Mouse (Mus musculus) MEL (cell line): ENCODE results near the gene Pabpc4l. TPM values are rescaled to one million over a fixed set of nuclear protein-coding genes. Genes with fewer than 3 reads are reported as not detected.
"Not testable (repeated sequence)": the region's sequence is repeated elsewhere in the genome, so short reads cannot be mapped to it uniquely, and the experiment has no call there.

Source experiments
- DNase-seq: peaks from one replicate; pipeline ENCODE4 v3.0.0; 2011; ENCODE audit warnings: low read depth, low spot score
- H3K27ac ChIP-seq: 2 replicates; pipeline ENCODE4 v1.5.1; 2012; ENCODE audit warnings: low read depth, mild to moderate bottlenecking, control low read depth, low read length, moderate library complexity; ENCODE audit not compliant: control insufficient read depth
- H3K27me3 ChIP-seq, 2 experiments: fragments of 150-350 bp in 1 of 2; sonication (generic) in 1 of 2; 2 replicates each; pipeline ENCODE4 v1.6.1; 2012; ENCODE audit warnings: low read length in 2 of 2, mild to moderate bottlenecking in 2 of 2, improper control_type of control experiment in 1 of 2, moderate library complexity in 1 of 2; ENCODE audit not compliant: insufficient read depth in 2 of 2, control insufficient read depth in 1 of 2
- H3K36me3 ChIP-seq, 2 experiments: 2 replicates each; pipeline ENCODE4 v1.6.1; 2012 to 2014; ENCODE audit warnings: low read length in 2 of 2, improper control_type of control experiment in 1 of 2, inconsistent platforms in 1 of 2, mild to moderate bottlenecking in 1 of 2; ENCODE audit not compliant: insufficient read depth in 2 of 2, control insufficient read depth in 1 of 2
- H3K4me1 ChIP-seq, 2 experiments: fragments of 150-350 bp in 1 of 2; sonication (generic) in 1 of 2; 2 replicates each; pipeline ENCODE4 v1.6.1; 2012; ENCODE audit warnings: low read length in 2 of 2, improper control_type of control experiment in 1 of 2, mild to moderate bottlenecking in 1 of 2; ENCODE audit not compliant: insufficient read depth in 2 of 2, control insufficient read depth in 1 of 2
- H3K4me3 ChIP-seq, 2 experiments: fragments of 150-350 bp in 1 of 2; sonication (generic) in 1 of 2; 2 replicates each; pipeline ENCODE4 v1.5.1; 2012; ENCODE audit warnings: low read depth in 2 of 2, low read length in 2 of 2, mild to moderate bottlenecking in 2 of 2, moderate library complexity in 2 of 2, control low read depth in 1 of 2, improper control_type of control experiment in 1 of 2; ENCODE audit not compliant: control insufficient read depth in 1 of 2, insufficient read depth in 1 of 2
- H3K79me2 ChIP-seq: 2 replicates; pipeline ENCODE4 v1.6.1; 2012; ENCODE audit warnings: mild to moderate bottlenecking, low read length, moderate library complexity; ENCODE audit not compliant: control insufficient read depth, poor library complexity, insufficient read depth
- H3K9ac ChIP-seq: 2 replicates; pipeline ENCODE4 v1.6.1; 2012; ENCODE audit warnings: low read depth, mild to moderate bottlenecking, control low read depth, low read length, moderate library complexity; ENCODE audit not compliant: control insufficient read depth, poor library complexity, severe bottlenecking
- H3K9me3 ChIP-seq: fragments of 150-350 bp; sonication (generic); replicated peaks from 2 replicates; pipeline ENCODE4 v1.6.1; 2012; ENCODE audit warnings: mild to moderate bottlenecking, low read length, improper control_type of control experiment, moderate library complexity; ENCODE audit not compliant: insufficient read depth
- BHLHE40 ChIP-seq: IDR thresholded peaks from 2 replicates; pipeline ENCODE4 v1.6.1; 2012; ENCODE audit warnings: low read depth, mild to moderate bottlenecking, inconsistent platforms, low read length, improper control_type of control experiment, borderline replicate concordance
- CHD1 ChIP-seq: IDR thresholded peaks from 2 replicates; pipeline ENCODE4 v1.6.1; 2012; ENCODE audit warnings: low read depth, mild to moderate bottlenecking, inconsistent platforms, low read length, improper control_type of control experiment
- CHD2 ChIP-seq: IDR thresholded peaks from 2 replicates; pipeline ENCODE4 v1.6.1; 2011; ENCODE audit warnings: low read length, improper control_type of control experiment
- CTCF ChIP-seq, 3 experiments: IDR thresholded peaks in 2 of 3; conservative IDR thresholded peaks in 1 of 3; 2 replicates each; pipeline ENCODE4 v1.5.1; 2011 to 2012; ENCODE audit warnings: low read length in 3 of 3, low read depth in 2 of 3, mild to moderate bottlenecking in 2 of 3, improper control_type of control experiment in 1 of 3, inconsistent platforms in 1 of 3, mixed read lengths in 1 of 3, moderate library complexity in 1 of 3; ENCODE audit not compliant: control insufficient read depth in 1 of 3, insufficient read depth in 1 of 3, poor library complexity in 1 of 3, severe bottlenecking in 1 of 3
- E2F4 ChIP-seq: IDR thresholded peaks from 2 replicates; pipeline ENCODE4 v1.6.1; 2011; ENCODE audit warnings: low read depth, low read length, improper control_type of control experiment, borderline replicate concordance
- EP300 ChIP-seq, 2 experiments: IDR thresholded peaks; 2 replicates each; pipeline ENCODE4 v1.6.1; 2011; ENCODE audit warnings: improper control_type of control experiment in 2 of 2, low read length in 2 of 2, low read depth in 1 of 2, mild to moderate bottlenecking in 1 of 2
- GABPA ChIP-seq: IDR thresholded peaks from 2 replicates; pipeline ENCODE4 v1.6.1; 2012; ENCODE audit warnings: low read depth, mild to moderate bottlenecking, inconsistent platforms, low read length, improper control_type of control experiment, moderate library complexity
- GATA1 ChIP-seq: IDR thresholded peaks from 2 replicates; pipeline ENCODE4 v1.6.1; 2011; ENCODE audit warnings: low read depth, low read length, improper control_type of control experiment
- KAT2A ChIP-seq: conservative IDR thresholded peaks from 2 replicates; pipeline ENCODE4 v1.6.1; 2012; ENCODE audit warnings: low read depth, low read length, improper control_type of control experiment, inconsistent platforms
- MAFK ChIP-seq: IDR thresholded peaks from 2 replicates; pipeline ENCODE4 v1.6.1; 2011; ENCODE audit warnings: low read depth, mild to moderate bottlenecking, low read length, improper control_type of control experiment, borderline replicate concordance
- MAX ChIP-seq: IDR thresholded peaks from 2 replicates; pipeline ENCODE4 v1.6.1; 2011; ENCODE audit warnings: low read length, improper control_type of control experiment
- MAZ ChIP-seq: IDR thresholded peaks from 2 replicates; pipeline ENCODE4 v1.6.1; 2012; ENCODE audit warnings: low read depth, mild to moderate bottlenecking, inconsistent platforms, low read length, improper control_type of control experiment
- MXI1 ChIP-seq: IDR thresholded peaks from 2 replicates; pipeline ENCODE4 v1.6.1; 2011; ENCODE audit warnings: mild to moderate bottlenecking, low read depth, low read length, improper control_type of control experiment
- NRF1 ChIP-seq: IDR thresholded peaks from 2 replicates; pipeline ENCODE4 v1.6.1; 2014; ENCODE audit warnings: low read depth, mild to moderate bottlenecking, inconsistent platforms, low read length, improper control_type of control experiment, moderate library complexity; ENCODE audit not compliant: poor library complexity, insufficient read depth, severe bottlenecking
- POLR2A ChIP-seq, 2 experiments: IDR thresholded peaks; 2 replicates each; pipeline ENCODE4 v1.6.1; 2011 to 2012; ENCODE audit warnings: low read length in 2 of 2, mild to moderate bottlenecking in 2 of 2, control low read depth in 1 of 2, improper control_type of control experiment in 1 of 2, low read depth in 1 of 2, moderate library complexity in 1 of 2; ENCODE audit not compliant: control insufficient read depth in 1 of 2, insufficient read depth in 1 of 2, poor library complexity in 1 of 2
- POLR2AphosphoS2 ChIP-seq: IDR thresholded peaks from 2 replicates; pipeline ENCODE4 v1.6.1; 2011; ENCODE audit warnings: low read length, improper control_type of control experiment
- POLR2AphosphoS5 ChIP-seq: IDR thresholded peaks from 2 replicates; pipeline ENCODE4 v1.6.1; 2012; ENCODE audit warnings: low read depth, borderline replicate concordance, mild to moderate bottlenecking, inconsistent platforms, low read length, moderate library complexity, mixed read lengths
- RCOR1 ChIP-seq: IDR thresholded peaks from 2 replicates; pipeline ENCODE4 v1.6.1; 2012; ENCODE audit warnings: low read depth, mild to moderate bottlenecking, inconsistent platforms, low read length, improper control_type of control experiment
- TBP ChIP-seq: IDR thresholded peaks from 2 replicates; pipeline ENCODE4 v1.8.0; 2011; ENCODE audit warnings: low read depth, low read length, improper control_type of control experiment
- TCF12 ChIP-seq: IDR thresholded peaks from 2 replicates; pipeline ENCODE4 v1.6.1; 2014; ENCODE audit warnings: low read depth, mild to moderate bottlenecking, inconsistent platforms, low read length, improper control_type of control experiment, moderate library complexity
- UBTF ChIP-seq: IDR thresholded peaks from 2 replicates; pipeline ENCODE4 v1.6.1; 2012; ENCODE audit warnings: low read depth, mild to moderate bottlenecking, inconsistent platforms, low read length, improper control_type of control experiment, moderate library complexity, borderline replicate concordance; ENCODE audit not compliant: insufficient read depth
- ZMIZ1 ChIP-seq: IDR thresholded peaks from 2 replicates; pipeline ENCODE4 v1.6.1; 2012; ENCODE audit warnings: low read depth, mild to moderate bottlenecking, inconsistent platforms, low read length, improper control_type of control experiment, moderate library complexity
- polyA plus RNA-seq, 2 experiments: library from polyadenylated mRNA; stranded (reverse) in 1 of 2; unstranded in 1 of 2; fragments of >175 nt in 1 of 2; fragments of >200 nt in 1 of 2; gene quantifications; 2 replicates each; pipeline versions ENCODE4 v1.2.1 to v1.2.4; 2012; ENCODE audit warnings: low replicate concordance in 2 of 2, low read depth in 1 of 2; ENCODE audit not compliant: insufficient read length in 2 of 2, insufficient read depth in 1 of 2, missing spikeins in 1 of 2
- total RNA-seq: library from RNA; depleted of rRNA; stranded (reverse); fragments of 300-350 nt; gene quantifications from 2 replicates; pipeline ENCODE4 v1.2.3, GENCODE M21; 2012

The Pabpc4l gene
- total and polyA plus RNA-seq, 3 experiments, result not detected

DNA sequence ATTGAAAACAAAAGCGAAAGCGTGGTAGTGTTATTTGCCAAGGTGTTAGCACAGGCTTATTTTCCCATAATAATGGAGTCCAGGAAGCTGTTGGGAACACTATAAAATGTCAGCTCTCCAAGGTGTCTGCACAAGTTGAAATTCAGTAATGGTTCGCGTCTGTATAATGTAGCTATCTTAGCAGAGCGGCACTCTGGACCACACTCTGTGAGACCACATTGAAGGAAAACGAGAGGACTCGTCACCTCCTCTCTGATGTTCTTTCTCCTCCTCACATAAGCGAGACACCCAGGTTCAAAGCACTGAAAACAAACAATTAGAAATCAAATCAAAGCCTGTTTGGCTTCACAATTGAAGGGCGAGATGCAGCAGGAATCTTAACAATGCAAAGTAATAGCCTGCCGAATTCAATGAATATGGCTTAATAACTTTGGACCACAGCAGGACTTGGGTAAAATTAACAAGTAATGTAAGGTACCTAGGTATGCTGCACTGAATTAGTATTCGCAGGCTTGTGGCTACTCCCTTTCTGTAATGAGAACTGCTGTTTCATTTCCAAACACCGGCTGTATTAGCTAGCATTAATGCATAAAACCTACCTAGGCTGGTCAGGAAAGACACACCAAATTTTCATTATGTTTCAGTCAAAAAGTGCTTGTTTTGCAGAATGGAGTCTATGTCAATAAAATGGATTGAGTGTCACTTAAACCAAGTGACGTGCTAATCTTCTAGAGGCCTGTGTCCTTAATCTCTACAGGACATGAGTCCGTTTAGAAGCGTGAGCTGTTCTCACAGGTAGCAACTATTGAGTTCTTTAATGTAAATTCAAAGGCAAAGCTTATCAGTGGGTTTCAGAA is 42.3 kb upstream of the Pabpc4l start:
- Histone ChIP-seq H3K27me3 (no peaks in the 10 kb centered on the region), H3K4me1 (no peaks in the 10 kb centered on the region)
- DNase-seq, result no peak
- TF ChIP-seq TCF12 (no peak), EP300 (IDR thresholded peaks at IDR 0.05; ENCODE audit: low read depth in 1 of 2, low read length in 2 of 2) (no peak), POLR2AphosphoS5 (no peak), MAZ (no peak), POLR2AphosphoS2 (no peak), MXI1 (no peak), MAX (no peak), UBTF (no peak), CTCF (IDR thresholded peaks at IDR 0.05 in 2 of 3, conservative IDR thresholded peaks at IDR 0.05 in 1 of 3; ENCODE audit: control insufficient read depth in 1 of 3, insufficient read depth in 1 of 3, low read depth in 2 of 3, low read length in 3 of 3, poor library complexity in 1 of 3, severe bottlenecking in 1 of 3) (no peak), CHD2 (no peak), GATA1 (no peak), CHD1 (no peak), BHLHE40 (no peak), E2F4 (no peak)
- TF ChIP-seq, all 39 proteins: peak for 0
- Histone ChIP-seq H3K27ac (no peak overlapping the region), H3K9me3 (no peaks in the 10 kb centered on the region), H3K4me3 (peak overlapping the region; percentile 17 to 35; a peak in 2 of 4 replicates), H3K36me3 (no peaks in the 10 kb centered on the region), H3K9ac (no peak overlapping the region), H3K79me2 (no peaks in the 10 kb centered on the region)

- DNase-seq, H3K4me3 ChIP-seq, H3K36me3 ChIP-seq, H3K9ac ChIP-seq, H3K79me2 ChIP-seq, H3K4me1 ChIP-seq, H3K27me3 ChIP-seq, H3K9me3 ChIP-seq, H3K27ac ChIP-seq: not testable (repeated sequence)
Measured at GRCm38 (mm10) chr3:46486091-46486490, 38.1 kb upstream of the Pabpc4l start.

DNA sequence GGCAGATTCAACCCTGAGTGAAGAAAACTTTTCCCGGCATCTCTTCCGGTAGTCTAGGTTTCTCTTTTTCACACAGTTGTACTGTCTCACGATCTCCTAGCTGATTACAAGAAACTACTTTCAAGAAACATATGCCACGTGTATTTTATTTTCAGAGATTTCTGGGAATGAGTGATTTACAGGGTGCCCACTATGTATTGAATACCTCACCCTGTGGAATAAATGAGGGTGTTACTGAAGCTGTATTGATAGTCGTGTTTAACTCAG is 180 bp upstream of the Pabpc4l start:
- Histone ChIP-seq H3K36me3 (no peaks in the 10 kb centered on the region), H3K9me3 (no peaks in the 10 kb centered on the region), H3K4me1 (no peaks in the 10 kb centered on the region), H3K27ac (no peak overlapping the region), H3K9ac (no peak overlapping the region), H3K4me3 (no peak overlapping the region), H3K27me3 (no peaks in the 10 kb centered on the region; a peak in 1 of 4 replicates), H3K79me2 (no peaks in the 10 kb centered on the region)
- DNase-seq, result no peak
- TF ChIP-seq MAFK (no peak), TBP (no peak), POLR2A (IDR thresholded peaks at IDR 0.05; ENCODE audit: control insufficient read depth in 1 of 2, insufficient read depth in 1 of 2, low read depth in 1 of 2, low read length in 2 of 2, poor library complexity in 1 of 2) (no peak), TCF12 (no peak), ZMIZ1 (no peak), RCOR1 (no peak), UBTF (no peak), NRF1 (no peak), GABPA (no peak), CHD1 (no peak), KAT2A (no peak)
- TF ChIP-seq, all 39 proteins: peak for 0
